Mouse (Mus musculus): ENCODE data around the gene Nkapd1. TPM values are rescaled to one million over a fixed set of nuclear protein-coding genes. Genes with fewer than 3 reads are reported as not detected.
"Not testable (repeated sequence)": the region's sequence is repeated elsewhere in the genome, so short reads cannot be mapped to it uniquely, and the experiment has no call there.

Nkapd1 gene
- polyA plus RNA-seq, 1 experiment from 2014 or later: 25.9 TPM

DNA sequence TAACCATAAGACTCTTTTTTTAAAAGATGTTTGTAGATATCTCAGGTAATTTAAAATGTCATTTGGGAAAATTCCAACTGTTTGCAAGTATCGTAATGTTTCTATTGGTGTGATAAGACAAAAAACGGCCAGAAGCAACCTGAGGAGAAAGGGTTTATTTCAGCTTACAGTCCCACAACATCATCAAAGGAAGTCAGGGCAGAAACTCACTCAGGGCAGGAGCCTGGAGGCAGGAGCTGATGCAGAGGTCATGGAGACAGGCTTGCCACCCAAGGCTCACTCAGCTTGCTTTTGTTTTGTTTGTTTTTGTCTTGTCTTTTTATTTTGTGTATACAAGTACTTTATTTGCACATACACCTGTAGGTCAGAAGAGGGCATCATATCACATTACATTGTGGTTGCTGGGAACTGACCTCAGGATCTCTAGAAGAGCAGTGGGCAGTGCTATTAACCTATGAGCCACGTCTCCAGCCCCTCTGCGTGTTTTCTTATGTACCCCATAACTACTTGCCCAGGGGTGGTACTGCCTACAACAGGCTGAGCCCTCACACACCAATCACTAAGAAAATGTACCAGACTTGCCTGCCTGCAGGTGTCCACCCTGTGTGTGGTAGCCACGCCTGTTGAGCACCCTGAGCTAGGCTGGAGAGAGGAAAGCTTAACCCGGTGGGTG, 14.9 kb upstream of the Nkapd1 start:
- Histone ChIP-seq H3K4me2 (no peak overlapping the region), H3K36me3 (peaks cover 43% of the 10 kb centered on the region), H3K4me3 (no peak overlapping the region), H3K9ac (no peak overlapping the region), H3K4me1 (replicated peaks) (no peaks in the 10 kb centered on the region), H3K27me3 (no peaks in the 10 kb centered on the region), H3K27ac (no peak overlapping the region), H3K9me3 (no peaks in the 10 kb centered on the region)
- 89% methylated on average over 6 of the region's 6 CpGs for WGBS
- ATAC-seq (ENCODE audit: low FRiP score): no peak

DNA sequence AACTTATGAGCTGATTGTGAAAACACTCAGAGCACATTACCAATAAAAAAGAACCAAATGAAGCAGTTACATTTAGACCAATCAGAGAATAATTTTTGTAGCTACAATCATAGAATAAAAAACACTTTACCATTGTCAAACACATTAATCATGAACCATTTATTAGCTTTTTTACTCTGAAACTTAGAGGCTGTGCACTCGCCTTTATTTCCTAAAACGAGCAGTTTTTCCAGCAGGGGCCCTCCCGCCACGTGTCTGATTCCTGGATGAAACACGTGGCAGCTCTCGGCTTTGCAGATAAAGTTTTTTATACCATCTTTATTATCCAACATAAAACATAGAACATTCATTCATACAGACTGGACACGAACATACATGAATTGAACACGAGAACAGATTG, 13.6 kb upstream of the Nkapd1 start:
- not testable (repeated sequence) for H3K4me3 ChIP-seq; H3K9ac ChIP-seq; H3K9me3 ChIP-seq; H3K4me2 ChIP-seq; ATAC-seq (ENCODE audit: low FRiP score); H3K27ac ChIP-seq; H3K27me3 ChIP-seq; H3K4me1 ChIP-seq (replicated peaks)
- 93% methylated on average over 6 of the region's 8 CpGs for WGBS
- H3K36me3 ChIP-seq: peaks cover 31% of the 10 kb centered on the region

DNA sequence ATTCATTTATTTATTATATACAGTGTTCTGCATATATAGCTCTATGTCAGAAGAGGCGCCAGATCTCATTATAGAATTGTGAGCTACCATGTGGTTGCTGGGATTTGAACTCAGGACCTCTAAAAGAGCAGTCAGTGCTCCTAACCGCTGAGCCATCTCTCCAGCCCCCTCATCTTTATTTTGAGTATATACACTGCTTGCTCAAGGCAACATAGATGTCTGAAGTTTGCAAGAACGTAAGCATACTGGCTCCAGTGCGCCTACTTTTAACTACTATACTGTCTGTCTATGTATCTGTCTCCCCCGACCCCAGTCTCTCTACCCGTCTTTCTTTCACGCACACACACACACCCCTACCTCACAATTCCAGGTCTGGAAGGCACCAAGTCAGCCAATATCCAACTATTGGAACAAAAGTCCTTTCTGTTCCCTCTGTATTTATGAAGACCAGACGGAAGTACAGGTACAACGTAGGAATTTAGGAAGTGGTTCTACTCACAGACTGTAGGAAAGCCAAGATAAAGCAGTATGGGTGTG, 598 bp upstream of the Nkapd1 start:
- no peaks in the 10 kb centered on the region for H3K9me3 ChIP-seq
- peaks cover 25% of the 10 kb centered on the region for H3K4me1 ChIP-seq (replicated peaks)
- H3K36me3 ChIP-seq: peaks cover 25% of the 10 kb centered on the region
- peak overlapping the region; percentile 100 for H3K4me3 ChIP-seq
- 0 out of 2 replicates have a peak overlapping the region, but pooled peaks have one; percentile 53 for H3K9ac ChIP-seq
- WGBS: 65% methylated on average over 9 of the region's 9 CpGs
- no peaks in the 10 kb centered on the region for H3K27me3 ChIP-seq
- 0 out of 2 replicates have a peak, but pooled peaks have one; percentile 6 for ATAC-seq (ENCODE audit: low FRiP score)
- H3K4me2 ChIP-seq: peak overlapping the region; percentile 90
- H3K27ac ChIP-seq: no peak overlapping the region

DNA sequence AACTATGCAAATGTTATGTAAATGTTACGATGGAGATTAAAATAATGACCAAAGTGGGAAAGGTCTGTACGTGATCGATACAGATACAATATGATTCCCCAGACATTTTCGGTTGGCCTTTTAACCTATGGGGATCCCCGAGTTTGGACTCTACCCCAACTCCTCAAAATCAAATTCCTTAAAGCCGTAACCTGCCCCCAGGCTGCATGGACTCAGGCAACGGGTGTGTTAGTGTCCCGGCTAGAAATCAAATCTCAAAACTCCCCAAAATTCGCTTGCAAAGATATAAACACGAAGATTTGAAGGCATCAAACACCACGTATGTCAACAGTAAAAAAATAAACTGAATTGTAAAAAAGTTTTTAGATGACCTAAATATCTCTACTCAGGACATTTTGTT, 1.1 kb downstream of the Nkapd1 start:
- WGBS: 41% methylated on average over 11 of the region's 11 CpGs
- peaks cover 25% of the 10 kb centered on the region for H3K4me1 ChIP-seq (replicated peaks)

DNA sequence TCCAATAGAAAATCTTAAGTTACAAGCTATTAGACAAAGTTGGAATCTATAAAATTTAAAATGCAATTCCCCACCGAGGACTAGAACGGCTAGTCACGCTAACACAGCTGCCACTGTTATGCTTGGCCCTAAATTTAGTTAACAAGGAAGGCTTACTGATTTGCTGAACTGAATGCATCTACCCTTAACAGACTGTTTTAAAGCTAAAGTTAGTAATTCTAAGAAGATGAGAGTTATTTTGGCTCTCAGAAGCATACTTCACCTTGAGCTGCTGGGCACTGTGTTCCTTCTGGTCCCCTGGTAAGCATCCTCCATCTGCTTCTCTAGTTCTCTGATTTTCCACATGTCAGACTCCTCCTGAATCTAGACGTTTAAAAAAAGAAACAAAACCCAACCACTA, 5.1 kb downstream of the Nkapd1 start:
- Histone ChIP-seq H3K4me1 (replicated peaks) (peaks cover 21% of the 10 kb centered on the region), H3K4me3 (no peak overlapping the region), H3K27ac (no peak overlapping the region), H3K9me3 (no peaks in the 10 kb centered on the region), H3K4me2 (no peak overlapping the region), H3K36me3 (peaks cover 73% of the 10 kb centered on the region), H3K27me3 (no peaks in the 10 kb centered on the region), H3K9ac (no peak overlapping the region)
- WGBS: 93% methylated on average over 4 of the region's 4 CpGs
- no peak for ATAC-seq (ENCODE audit: low FRiP score)

More for the DNA sequence above, 1.1 kb downstream of the Nkapd1 start:
- peak overlapping the region; percentile 90 for H3K4me2 ChIP-seq
- H3K27me3 ChIP-seq: no peaks in the 10 kb centered on the region
- H3K9ac ChIP-seq: peak overlapping the region; percentile 97
- peak overlapping the region; percentile 100 for H3K4me3 ChIP-seq
- no peaks in the 10 kb centered on the region for H3K9me3 ChIP-seq
- ATAC-seq (ENCODE audit: low FRiP score): no peak
- H3K27ac ChIP-seq: peak overlapping the region; percentile 96
- peaks cover 40% of the 10 kb centered on the region for H3K36me3 ChIP-seq

DNA sequence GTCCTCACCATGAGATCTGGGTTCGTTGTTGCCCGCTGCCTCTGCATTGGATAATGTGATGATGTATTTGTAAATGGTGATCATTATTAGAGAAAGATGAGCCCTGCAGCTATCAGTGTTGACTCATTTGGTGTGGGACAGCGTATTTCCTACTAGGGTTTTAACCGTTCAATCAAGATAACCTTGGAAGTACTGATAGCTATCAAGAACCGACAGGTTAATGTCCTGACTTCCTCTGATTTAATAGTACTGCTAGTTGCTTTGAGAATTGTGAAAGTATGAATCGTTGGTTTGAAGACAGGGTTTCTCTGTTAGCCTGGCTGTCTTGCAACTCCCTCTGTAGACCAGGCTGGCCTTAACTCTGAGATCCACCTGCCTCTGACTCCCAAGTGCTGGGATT, 12.9 kb downstream of the Nkapd1 start:
- no peak for ATAC-seq (ENCODE audit: low FRiP score)
- WGBS: 4% methylated on average over 6 of the region's 6 CpGs
- Histone ChIP-seq H3K9ac (peak overlapping the region; percentile 95), H3K27me3 (no peaks in the 10 kb centered on the region), H3K36me3 (peaks cover 43% of the 10 kb centered on the region), H3K4me2 (peak overlapping the region; percentile 90), H3K27ac (peak overlapping the region; percentile 93), H3K4me1 (replicated peaks) (peaks cover 34% of the 10 kb centered on the region), H3K4me3 (peak overlapping the region; percentile 89), H3K9me3 (no peaks in the 10 kb centered on the region)

DNA sequence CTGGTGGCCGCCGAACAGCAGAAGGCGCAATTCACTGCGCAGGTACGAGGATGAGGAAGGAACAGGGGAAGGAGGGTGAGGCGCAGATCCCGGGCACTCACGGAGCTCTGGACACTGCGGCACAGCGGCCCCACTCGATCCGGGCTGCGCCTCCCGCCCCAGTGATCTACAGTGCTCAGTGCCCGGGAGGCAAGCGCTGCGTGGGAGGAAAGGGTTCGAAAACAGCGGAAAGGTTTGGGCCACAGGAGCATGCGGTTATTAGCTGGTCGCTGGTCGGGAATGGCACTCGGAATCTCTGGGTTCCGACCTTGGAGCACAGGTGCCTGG, 13.3 kb downstream of the Nkapd1 start:
- Histone ChIP-seq H3K4me1 (replicated peaks) (peaks cover 34% of the 10 kb centered on the region), H3K4me2 (peak overlapping the region; percentile 90), H3K36me3 (peaks cover 44% of the 10 kb centered on the region), H3K27ac (peak overlapping the region; percentile 93), H3K27me3 (no peaks in the 10 kb centered on the region), H3K9me3 (no peaks in the 10 kb centered on the region), H3K4me3 (peak overlapping the region; percentile 89), H3K9ac (peak overlapping the region; percentile 95)
- WGBS: under 1% methylated on average over 24 of the region's 24 CpGs
- ATAC-seq (ENCODE audit: low FRiP score): peak; percentile 93

DNA sequence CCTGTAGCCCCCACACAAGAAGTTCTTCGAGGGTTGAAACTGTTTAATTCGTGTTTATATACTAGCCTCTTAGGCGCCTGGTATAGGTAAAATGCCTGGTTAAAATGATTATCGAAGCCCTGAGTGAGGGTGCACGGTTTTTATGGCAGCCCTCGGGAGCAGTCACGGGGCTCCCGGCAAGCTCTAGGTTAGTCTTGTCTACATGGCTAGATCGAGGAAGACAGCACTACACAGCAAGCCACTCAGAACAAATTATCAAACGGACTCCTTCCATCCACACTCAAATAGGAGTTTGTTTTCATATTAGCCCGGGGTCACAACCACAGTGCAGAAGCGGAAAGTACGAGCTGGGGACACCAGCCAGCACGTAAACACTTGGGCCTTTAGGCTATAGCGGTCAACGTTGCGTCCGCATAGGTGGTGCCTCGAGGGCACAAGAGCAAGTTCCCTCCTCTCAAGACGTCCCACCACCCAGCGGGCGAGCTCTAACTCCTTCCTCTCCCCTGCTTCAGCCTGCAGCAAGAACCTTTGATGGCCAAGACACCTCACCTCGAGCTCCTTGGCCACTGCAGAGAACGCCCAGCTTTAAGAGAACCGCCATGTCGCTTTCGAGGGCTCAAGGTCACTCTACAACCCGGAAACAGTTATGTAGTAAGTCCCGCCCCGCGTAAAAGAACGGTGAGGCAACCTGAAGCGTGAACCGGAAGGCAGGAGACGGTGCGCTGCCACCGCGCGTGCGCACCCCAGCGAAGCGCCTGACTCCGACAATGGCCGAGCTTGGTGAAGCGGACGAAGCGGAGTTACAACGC, 13.9 kb downstream of the Nkapd1 start, which contains the start of the genes Sdhd and Timm8b:
Gene Sdhd (minus strand): TSS at position 624 of the 809 bp plus-strand sequence.
Gene Timm8b (plus strand): TSS at position 722 of the 809 bp plus-strand sequence.
- peaks cover 46% of the 10 kb centered on the region for H3K36me3 ChIP-seq
- peaks cover 34% of the 10 kb centered on the region for H3K4me1 ChIP-seq (replicated peaks)
- under 1% methylated on average over 48 of the region's 48 CpGs for WGBS
- H3K27ac ChIP-seq: peak within 1 kb of the TSS; percentile 93
- no peaks in the 10 kb centered on the region for H3K27me3 ChIP-seq
- H3K9me3 ChIP-seq: no peaks in the 10 kb centered on the region
- peak within 1 kb of the TSS; percentile 95 for H3K9ac ChIP-seq
- H3K4me2 ChIP-seq: peak within 1 kb of the TSS; percentile 90
- peak within 1 kb of the TSS; percentile 89 for H3K4me3 ChIP-seq
- ATAC-seq (ENCODE audit: low FRiP score): peak; percentile 97

DNA sequence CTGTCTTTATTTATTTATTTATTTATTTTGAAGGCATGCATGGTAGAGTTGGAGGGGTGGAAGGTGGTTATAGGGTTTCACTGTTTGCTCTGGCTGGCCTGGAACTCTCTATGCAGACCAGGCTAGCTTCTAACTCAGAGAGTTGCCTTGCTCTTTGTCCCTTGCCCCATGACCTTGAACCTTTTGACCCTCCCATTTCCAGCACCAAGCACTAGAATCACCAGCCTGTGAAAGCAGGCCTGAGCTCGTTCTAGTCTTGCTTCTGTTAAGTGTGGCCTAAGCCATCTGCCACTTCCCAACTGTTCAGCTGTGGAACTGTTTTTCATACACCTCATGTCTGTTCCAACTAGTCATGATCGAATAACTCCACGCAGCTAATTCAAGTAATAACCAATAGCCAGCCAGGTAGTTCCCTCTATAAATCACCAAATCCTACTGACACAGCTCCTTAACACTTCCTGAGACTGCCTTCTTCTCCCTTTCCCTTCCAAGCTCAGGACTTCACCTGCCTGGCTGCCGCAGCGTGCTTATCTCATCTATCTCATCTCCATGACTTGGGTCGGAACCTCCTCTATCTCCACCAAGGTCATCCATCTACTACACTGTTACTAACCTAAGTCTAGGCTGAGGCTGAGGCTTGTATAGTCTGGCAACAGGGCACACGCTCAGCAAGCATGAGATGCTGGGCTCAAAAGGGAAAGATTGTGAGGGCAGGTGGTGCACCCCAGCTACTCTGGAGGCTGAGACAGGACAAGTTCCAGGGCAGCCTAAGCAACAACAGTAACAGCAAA, 15.0 kb downstream of the Nkapd1 start:
- H3K9me3 ChIP-seq: no peaks in the 10 kb centered on the region
- peaks cover 48% of the 10 kb centered on the region for H3K36me3 ChIP-seq
- peak overlapping the region; percentile 89 for H3K4me3 ChIP-seq
- no peaks in the 10 kb centered on the region for H3K27me3 ChIP-seq
- 90% methylated on average over 7 of the region's 7 CpGs for WGBS
- H3K27ac ChIP-seq: no peak overlapping the region
- 0 out of 2 replicates have a peak overlapping the region, but pooled peaks have one; percentile 95 for H3K9ac ChIP-seq
- H3K4me1 ChIP-seq (replicated peaks): peaks cover 34% of the 10 kb centered on the region
- peak overlapping the region; percentile 90 for H3K4me2 ChIP-seq
- no peak for ATAC-seq (ENCODE audit: low FRiP score)

DNA sequence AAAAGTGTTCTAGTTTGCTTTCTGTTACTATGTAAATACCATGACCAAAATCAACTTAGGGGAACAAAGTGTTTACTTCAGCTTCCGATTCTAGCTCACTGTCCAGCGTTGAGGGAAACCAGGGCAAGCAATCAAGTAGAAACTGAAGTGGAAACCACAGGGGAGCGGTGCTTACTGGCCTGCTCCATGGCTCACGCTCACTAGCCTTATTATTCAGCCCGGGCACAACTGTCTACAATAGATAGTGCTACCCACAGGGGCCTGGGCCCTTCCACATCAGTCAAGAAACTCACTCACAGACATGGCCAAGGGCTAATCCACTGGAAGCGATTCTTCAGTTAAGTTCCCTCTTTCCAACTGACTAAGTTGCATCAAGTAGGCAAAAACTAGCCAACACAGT, 15.7 kb downstream of the Nkapd1 start:
- Histone ChIP-seq H3K4me1 (replicated peaks) (peaks cover 34% of the 10 kb centered on the region), H3K9ac (no peak overlapping the region), H3K4me3 (no peak overlapping the region), H3K9me3 (no peaks in the 10 kb centered on the region), H3K27ac (no peak overlapping the region), H3K36me3 (peaks cover 50% of the 10 kb centered on the region), H3K4me2 (no peak overlapping the region), H3K27me3 (no peaks in the 10 kb centered on the region)
- WGBS: 88% methylated on average over 6 of the region's 6 CpGs
- ATAC-seq (ENCODE audit: low FRiP score): no peak

DNA sequence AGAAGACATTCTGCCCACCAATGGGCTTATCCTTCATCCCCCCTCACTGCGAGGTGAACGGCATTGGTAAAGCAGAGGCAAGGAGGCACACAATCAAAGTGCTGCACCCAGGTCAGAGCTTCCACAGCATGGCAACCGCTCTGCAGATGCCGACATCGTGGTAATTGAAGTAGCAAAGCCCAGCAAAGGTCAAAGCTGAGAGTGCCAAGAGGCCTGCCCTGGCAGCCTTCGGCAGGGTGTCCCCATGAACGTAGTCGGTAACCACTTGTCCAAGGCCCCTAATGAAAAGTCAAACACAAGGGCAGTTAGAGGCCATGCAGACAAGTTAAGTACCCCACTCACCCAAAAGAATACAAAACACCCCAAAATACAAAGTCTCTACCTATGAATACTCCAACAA, 20.3 kb downstream of the Nkapd1 start:
- no peaks in the 10 kb centered on the region for H3K9me3 ChIP-seq
- no peak overlapping the region for H3K9ac ChIP-seq
- no peak overlapping the region for H3K4me2 ChIP-seq
- ATAC-seq (ENCODE audit: low FRiP score): no peak
- no peak overlapping the region for H3K4me3 ChIP-seq
- 96% methylated on average over 8 of the region's 8 CpGs for WGBS
- H3K36me3 ChIP-seq: peaks cover 60% of the 10 kb centered on the region
- H3K27ac ChIP-seq: no peak overlapping the region
- H3K27me3 ChIP-seq: no peaks in the 10 kb centered on the region
- peaks cover 10% of the 10 kb centered on the region for H3K4me1 ChIP-seq (replicated peaks)

All from hindbrain, embryonic 13.5 days (tissue).